Mouse (Mus musculus): ENCODE results near the gene Kazn. TPM values are rescaled to one million over a fixed set of nuclear protein-coding genes. Genes with fewer than 3 reads are reported as not detected.
A peak's percentile ranks its signal among the peaks of the same experiment; 100 is the strongest.

The Kazn gene
- total RNA-seq, 1 experiment from 2014 or later: 6.3 TPM

DNA sequence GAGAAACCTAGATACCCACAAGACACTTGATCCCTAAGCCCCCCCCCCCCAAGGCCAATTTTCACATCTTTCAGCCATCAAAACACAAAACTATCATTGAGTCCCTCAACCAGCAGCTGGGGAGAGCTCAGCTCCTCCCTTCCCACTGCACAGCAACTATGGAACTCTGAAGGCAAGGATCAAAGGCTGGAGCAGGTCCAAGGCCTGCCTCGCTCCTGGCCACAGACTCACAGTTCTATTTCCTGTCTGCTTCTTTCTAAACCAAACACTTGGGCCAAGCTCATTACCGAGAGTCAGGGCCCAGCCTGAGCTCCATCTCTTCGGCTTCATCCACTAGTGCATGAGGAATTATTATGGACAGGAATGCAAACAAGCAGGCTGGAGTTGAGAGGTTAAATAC is 58.9 kb downstream of the Kazn start:
- ATAC-seq (replicated peaks in 1 of 2; ENCODE audit: insufficient read depth in 1 of 2, low FRiP score in 2 of 2, low TSS enrichment in 1 of 2, low read depth in 1 of 2, poor library complexity in 2 of 2, severe bottlenecking in 2 of 2): no peak

DNA sequence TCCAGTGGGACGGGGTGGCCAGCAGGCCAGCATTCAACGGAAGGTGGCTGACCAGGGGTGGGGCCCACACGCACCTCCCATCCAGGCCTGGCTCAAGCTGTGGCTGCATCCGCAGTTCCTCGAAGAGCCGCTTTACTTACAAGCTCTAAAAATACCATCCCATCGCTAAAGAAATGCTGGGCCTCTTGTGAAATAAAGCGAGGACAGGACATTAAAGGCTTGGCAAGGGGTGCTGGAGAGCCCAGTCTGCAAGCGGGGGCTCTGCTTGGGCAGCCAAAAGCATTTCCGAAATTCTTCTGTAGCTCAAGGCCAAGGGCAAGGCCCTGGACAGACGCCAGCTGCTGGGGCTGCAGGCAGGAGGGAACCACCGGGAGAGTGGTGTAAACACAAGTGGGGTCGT is 59.7 kb downstream of the Kazn start:
- ATAC-seq (replicated peaks in 1 of 2; ENCODE audit: insufficient read depth in 1 of 2, low FRiP score in 2 of 2, low TSS enrichment in 1 of 2, low read depth in 1 of 2, poor library complexity in 2 of 2, severe bottlenecking in 2 of 2): no peak

DNA sequence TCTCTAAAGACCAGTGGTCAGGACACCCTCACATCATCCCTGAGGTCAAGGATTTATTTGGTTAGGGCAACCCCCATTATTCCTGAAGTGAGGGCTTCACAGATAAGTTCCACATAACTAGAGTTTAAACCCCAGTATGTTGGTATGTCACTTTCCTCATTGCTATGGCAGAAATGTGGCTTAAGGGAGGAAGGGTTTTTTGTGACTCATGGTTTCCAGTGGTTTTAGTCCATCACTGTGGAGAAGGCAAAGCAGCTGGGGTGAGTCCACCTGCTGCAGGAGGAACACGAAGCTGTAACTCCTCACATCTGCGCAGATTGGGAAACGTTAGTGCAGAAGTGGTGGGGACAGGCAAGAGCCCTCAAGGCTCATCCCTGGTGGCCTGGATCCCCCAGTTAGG is 62.5 kb downstream of the Kazn start:
- ATAC-seq (replicated peaks in 1 of 2; ENCODE audit: insufficient read depth in 1 of 2, low FRiP score in 2 of 2, low TSS enrichment in 1 of 2, low read depth in 1 of 2, poor library complexity in 2 of 2, severe bottlenecking in 2 of 2): no peak

DNA sequence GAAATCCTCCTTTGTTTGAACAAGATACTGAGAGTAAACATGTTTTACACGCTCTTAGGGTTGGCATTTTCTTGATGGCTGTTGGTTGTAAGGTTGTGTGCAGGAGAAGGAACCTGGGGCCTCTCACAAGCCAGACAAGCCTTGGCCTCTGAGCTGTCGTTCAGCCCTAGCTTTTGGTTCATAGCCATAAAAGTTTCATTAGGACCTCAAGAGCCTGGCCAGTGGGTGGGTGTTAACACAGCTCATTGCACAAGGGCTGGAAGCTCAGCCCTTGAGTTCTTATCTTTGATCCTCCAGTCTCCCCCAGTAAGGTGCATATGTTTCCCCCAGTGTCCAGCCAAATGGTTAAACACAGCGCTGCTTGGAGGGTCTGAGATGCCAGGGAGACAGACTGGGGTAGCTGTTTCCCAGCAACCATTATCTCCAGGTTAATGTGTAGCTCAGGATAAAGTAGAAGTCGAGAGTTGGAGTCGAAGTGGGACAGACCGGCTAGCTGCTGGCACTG is 65.2 kb downstream of the Kazn start:
- no peak for ATAC-seq (replicated peaks in 1 of 2; ENCODE audit: insufficient read depth in 1 of 2, low FRiP score in 2 of 2, low TSS enrichment in 1 of 2, low read depth in 1 of 2, poor library complexity in 2 of 2, severe bottlenecking in 2 of 2)

DNA sequence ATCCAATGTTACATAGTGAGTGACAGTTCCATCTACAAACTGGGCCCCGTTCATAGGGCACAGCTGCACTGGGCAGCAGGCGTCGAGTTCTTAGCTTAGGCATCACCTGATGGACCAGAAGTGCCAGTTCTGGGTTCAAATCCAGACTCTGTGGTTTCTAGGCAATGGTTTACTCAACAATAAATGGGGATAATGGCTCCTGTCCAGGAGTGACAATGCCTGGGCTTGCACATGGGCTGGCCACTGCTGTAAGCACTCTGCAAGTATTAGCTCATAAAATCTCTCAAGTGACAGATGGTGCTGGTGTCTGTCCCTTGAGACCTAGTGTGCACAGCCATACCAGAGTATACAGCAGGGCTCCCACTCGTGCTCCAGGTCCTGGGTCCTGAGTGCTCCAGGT is 66.3 kb downstream of the Kazn start:
- no peak for ATAC-seq (replicated peaks in 1 of 2; ENCODE audit: insufficient read depth in 1 of 2, low FRiP score in 2 of 2, low TSS enrichment in 1 of 2, low read depth in 1 of 2, poor library complexity in 2 of 2, severe bottlenecking in 2 of 2)

DNA sequence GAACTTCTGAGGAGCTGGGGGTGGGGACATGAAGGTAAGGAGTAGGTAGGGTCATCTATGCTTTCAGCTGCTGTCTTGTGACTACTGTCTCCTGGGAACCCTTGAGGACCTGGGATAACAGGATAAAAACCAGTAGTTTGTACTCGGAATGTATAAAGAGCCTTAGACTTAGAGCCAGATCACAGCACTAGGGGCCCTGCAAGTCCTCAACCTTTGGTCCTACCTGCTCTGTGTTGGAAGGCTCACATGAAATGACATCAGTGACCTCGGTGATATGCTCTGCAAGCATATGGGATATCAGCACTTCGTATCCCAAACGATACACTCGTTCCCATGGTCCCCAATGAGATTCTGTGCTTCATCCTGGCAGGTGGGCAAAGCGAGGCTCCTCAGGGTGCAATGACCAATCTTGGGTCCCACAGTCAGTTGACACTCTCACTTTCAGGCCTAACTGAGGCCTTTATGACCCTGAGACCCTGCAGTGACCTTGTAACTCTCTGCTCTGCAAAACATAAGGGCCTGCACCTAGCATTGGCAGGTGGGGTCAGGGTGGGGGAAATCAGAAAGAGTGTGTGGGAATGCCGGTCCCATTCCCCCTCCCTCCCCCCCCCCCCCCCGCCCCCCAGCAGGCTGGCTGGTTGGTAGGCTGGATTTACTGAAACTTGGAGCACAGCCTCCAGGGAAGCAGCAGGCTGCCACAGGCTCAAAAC is 67.3 kb downstream of the Kazn start:
- ATAC-seq (replicated peaks in 1 of 2; ENCODE audit: insufficient read depth in 1 of 2, low FRiP score in 2 of 2, low TSS enrichment in 1 of 2, low read depth in 1 of 2, poor library complexity in 2 of 2, severe bottlenecking in 2 of 2): no peak

DNA sequence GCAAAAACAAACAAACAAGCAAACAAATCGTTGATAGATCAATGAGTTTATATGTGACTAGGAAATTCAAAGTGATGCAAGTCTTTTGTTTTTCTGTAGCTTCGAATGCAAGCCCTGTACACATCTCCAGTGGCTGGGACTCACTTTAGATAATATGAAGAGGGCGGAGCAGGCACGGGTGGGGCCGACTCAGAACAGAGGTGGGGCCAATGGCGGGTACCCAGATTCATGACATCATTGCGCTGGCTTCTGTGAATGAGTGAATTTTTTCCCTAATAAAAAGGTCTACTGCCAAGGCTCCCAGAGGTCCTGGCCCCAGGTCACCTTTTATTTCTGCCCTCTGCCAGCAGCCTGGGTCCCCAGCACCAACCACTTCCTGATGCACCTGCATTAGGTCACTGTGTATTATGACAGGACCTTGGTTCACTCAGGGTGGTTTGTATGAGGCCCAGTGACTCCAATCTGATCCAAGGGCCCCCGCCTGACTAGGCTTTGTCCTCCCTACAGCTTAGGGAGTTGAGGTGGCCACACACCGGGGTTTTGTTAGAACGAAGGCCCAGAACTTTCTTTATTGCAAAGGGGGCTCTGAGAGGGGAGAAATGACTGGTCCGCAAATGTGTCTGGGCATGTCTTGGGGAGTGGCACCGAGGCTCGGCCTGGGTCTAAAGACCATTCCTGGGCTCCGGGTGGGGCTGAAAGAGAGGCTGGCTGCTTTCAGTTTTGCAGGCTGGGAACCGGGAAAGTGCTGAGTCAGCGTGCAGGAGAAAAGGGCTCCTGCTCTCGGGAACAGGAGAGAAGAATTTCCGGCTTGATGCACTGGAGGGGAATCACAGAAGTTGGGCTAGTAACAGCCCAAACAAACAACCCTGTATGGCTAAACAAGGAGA is 68.1 kb downstream of the Kazn start:
- ATAC-seq (replicated peaks in 1 of 2; ENCODE audit: insufficient read depth in 1 of 2, low FRiP score in 2 of 2, low TSS enrichment in 1 of 2, low read depth in 1 of 2, poor library complexity in 2 of 2, severe bottlenecking in 2 of 2): no peak

DNA sequence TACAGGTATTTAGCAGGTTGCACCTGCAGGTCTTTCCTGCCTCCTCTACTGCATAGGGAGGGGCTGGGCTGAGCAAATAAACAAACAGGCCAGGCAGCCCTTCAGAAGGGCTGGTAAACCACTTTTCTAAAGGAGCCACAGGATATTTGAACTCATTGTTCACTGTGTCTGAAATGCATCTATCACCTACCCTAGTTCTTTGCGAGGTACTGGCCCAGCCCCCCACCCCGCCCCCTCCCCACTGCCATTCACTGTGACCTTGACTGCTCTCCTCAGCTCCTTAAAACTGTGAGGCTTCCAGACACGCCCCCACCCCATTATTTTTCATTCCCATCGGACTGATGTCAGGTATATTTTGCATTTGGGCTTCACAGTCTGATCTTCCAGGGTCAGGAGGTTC is 69.6 kb downstream of the Kazn start:
- ATAC-seq (replicated peaks in 1 of 2; ENCODE audit: insufficient read depth in 1 of 2, low FRiP score in 2 of 2, low TSS enrichment in 1 of 2, low read depth in 1 of 2, poor library complexity in 2 of 2, severe bottlenecking in 2 of 2): no peak

DNA sequence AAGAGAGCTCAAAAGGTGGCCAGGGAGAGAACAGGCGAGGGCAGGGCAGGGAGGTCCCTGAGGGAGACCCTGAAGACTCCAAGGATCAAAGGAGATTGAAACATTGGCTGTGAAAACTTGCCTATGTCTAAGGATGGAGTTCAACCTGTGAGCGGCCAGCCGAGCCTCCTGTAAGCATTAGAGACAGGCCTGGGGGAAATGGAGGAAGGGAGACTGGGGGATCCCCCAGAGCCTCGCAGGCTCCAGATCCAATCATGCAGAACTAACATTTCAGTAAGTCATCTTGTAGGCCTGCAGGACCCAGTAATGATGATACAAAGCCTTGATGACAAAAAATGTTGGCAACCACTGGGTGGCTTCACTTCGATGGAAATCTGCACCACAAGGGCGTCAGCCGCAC is 70.8 kb downstream of the Kazn start:
- no peak for ATAC-seq (replicated peaks in 1 of 2; ENCODE audit: insufficient read depth in 1 of 2, low FRiP score in 2 of 2, low TSS enrichment in 1 of 2, low read depth in 1 of 2, poor library complexity in 2 of 2, severe bottlenecking in 2 of 2)

DNA sequence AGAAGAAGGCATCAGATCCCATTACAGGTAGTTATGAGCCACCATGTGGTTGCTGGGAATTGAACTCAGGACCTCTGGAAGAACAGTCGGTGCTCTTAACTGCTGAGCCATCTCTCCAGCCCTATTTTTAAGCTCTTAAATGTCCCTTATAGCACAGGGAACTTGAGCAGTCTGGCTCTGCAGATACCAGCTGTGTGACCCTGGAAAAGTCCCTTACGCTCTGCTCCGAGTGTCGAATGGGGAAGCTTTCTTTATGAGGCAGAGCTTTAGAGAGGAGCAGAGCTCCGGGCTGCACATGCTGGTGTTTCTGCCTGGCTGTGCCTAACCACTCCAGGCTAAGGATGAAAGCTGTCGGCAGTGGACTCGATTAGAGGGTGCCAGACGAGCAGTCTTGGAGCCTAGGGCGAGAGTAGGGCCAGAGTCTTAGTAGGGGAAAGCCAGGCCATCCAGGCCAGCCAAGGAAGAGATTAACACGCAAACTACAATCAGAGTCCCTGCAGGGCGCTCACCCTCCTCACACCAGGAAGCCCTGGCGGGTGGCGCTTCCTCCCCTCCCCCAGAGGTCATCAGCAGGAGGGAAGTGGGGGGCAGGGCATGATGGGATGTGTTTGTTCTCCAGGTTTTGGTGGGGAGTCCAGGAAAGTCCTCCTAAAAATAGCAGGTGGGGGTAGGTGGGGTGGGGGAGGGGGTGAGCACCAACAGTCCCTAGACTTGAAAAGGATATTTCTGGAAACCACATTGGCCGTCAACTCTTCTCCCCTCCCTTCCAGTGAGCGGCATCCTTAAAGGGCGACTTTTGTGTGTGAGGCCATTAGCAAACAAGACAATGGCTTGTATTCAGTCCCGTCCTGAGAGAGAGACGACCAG is 73.1 kb downstream of the Kazn start:
- peak; percentile 39 to 41 for ATAC-seq (replicated peaks in 1 of 2; ENCODE audit: insufficient read depth in 1 of 2, low FRiP score in 2 of 2, low TSS enrichment in 1 of 2, low read depth in 1 of 2, poor library complexity in 2 of 2, severe bottlenecking in 2 of 2)

DNA sequence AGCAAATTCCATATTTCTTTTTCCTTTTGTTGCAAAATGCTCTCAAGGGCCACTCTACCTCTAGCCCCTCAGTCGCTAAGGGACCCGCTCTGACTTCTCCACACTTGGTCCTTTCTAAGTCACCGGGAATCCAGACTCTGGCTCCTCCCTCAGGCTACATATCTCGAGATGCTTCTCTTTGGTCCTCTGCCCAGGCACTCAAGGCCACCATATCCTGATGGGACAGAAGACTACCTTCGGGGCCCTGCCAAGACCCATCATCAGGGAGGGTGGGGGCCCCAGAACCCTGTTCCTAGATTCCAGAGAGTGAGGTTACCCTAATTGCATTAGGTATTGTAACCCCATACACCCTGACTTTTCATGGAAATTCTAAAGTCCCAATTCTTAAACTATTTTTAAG is 73.8 kb downstream of the Kazn start:
- ATAC-seq (replicated peaks in 1 of 2; ENCODE audit: insufficient read depth in 1 of 2, low FRiP score in 2 of 2, low TSS enrichment in 1 of 2, low read depth in 1 of 2, poor library complexity in 2 of 2, severe bottlenecking in 2 of 2): no peak

DNA sequence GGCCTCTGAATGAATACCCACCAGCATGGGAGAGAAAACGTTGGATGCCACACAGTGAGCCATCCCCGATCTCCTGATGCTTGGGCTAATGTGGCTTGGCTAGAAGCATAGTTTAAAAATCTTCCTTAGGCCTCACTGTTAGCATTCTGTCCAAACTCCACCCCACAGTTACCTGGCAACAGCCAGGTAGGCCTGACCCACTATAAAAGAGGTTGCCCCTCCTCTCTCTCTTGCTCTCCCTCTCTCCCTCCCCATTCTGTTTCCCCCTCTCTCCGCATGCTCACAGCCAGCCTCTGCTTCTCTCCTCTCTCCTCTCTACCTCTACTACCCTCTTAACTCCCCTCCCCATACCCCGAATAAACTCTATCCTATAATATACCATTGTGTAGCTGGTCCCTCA is 74.8 kb downstream of the Kazn start:
- no peak for ATAC-seq (replicated peaks in 1 of 2; ENCODE audit: insufficient read depth in 1 of 2, low FRiP score in 2 of 2, low TSS enrichment in 1 of 2, low read depth in 1 of 2, poor library complexity in 2 of 2, severe bottlenecking in 2 of 2)

DNA sequence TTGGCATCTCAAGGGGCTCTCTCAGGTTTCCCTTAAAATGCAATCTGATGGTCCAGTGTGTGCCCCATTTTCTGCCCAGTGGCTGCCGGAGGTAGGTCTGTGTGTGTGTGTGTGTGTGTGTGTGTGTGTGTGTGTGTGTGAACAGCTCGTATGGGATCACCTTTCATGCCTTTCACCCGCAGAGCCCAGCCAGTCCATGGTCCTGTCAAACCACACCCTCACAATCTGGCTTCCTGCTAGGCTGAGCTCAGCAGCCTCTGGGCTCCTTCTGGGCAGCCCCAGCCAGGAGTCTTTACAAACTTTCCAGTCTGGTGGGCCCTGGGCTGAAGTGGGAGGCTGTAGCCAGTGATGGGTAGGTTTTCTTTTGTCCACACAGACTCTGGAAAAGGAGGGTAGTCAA is 75.3 kb downstream of the Kazn start:
- ATAC-seq (replicated peaks in 1 of 2; ENCODE audit: insufficient read depth in 1 of 2, low FRiP score in 2 of 2, low TSS enrichment in 1 of 2, low read depth in 1 of 2, poor library complexity in 2 of 2, severe bottlenecking in 2 of 2): no peak

DNA sequence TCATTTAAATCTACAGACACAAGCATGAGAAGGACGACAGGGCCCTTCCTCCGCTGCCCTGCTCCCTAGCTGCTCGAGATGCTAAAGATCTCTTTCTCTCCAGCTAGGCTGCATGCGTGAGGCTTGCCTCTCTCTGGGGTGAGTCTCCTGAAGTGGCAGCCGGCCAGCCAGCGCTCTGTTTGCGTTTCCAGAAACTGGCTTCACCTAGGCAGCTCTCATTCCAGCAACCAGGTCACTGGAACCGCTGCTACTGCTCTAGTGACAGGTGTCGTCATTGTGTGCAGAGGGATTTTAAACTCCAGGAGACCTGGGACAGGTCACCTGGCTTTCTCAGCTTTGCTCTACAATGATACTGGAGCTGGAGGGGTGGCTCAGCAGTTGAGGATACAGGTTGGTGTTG is 76.5 kb downstream of the Kazn start:
- ATAC-seq (replicated peaks in 1 of 2; ENCODE audit: insufficient read depth in 1 of 2, low FRiP score in 2 of 2, low TSS enrichment in 1 of 2, low read depth in 1 of 2, poor library complexity in 2 of 2, severe bottlenecking in 2 of 2): no peak

DNA sequence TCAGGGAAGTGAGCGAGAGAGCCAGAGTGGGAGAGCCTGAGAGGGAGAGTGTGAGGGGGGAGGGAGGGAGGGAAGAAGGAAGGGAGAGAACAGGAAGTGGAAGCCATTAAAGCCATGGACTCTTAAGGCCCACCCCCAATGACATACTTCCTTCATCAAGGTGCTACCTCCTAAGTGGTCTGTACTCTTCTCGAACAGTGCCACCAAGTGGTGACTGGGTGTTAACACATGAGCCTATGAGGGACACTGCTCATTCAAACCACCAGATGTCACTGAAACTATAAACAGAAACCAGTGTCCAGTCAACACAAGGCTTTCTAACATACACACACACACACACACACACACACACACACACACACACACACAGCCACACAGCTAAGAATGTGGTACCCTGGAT is 77.1 kb downstream of the Kazn start:
- ATAC-seq (replicated peaks in 1 of 2; ENCODE audit: insufficient read depth in 1 of 2, low FRiP score in 2 of 2, low TSS enrichment in 1 of 2, low read depth in 1 of 2, poor library complexity in 2 of 2, severe bottlenecking in 2 of 2): no peak

DNA sequence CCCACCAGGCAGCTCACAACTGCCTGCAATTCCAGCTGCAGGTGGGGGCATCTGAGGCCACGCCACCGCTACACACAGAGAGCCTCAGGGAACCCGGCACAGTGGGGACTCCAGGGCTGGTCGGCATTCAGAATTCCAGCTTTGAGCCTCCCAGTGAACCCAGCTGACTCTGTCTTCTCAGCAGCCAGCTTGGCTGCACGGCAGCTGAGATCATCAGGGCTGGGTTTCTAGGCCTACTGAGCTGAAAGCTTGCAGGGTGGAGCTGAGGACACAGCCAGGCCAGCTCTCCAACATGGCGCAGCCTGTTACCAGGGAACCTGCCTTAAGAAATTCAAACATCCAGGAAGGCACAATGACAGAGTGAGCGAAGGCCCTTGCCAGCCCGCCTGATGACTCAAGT is 79.2 kb downstream of the Kazn start:
- no peak for ATAC-seq (replicated peaks in 1 of 2; ENCODE audit: insufficient read depth in 1 of 2, low FRiP score in 2 of 2, low TSS enrichment in 1 of 2, low read depth in 1 of 2, poor library complexity in 2 of 2, severe bottlenecking in 2 of 2)

DNA sequence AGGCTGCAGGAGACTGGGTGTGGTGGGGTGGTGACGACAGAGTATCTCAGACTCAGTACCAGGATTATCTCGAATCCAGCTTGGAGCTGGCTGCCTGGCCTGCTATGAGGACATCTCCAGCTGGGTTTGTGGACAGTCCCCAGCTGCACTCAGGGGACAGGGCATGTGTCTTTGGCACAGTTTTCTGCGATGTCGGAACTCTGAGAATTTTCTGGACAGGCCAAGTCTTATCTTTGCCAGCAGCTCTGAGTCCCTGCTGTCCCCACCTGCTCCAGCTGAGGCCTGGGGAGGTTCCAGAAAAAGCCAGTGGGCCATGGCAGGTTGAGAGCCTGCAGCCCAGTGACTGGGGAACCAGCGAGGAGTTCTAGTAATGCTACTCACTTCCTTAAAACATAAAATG is 82.7 kb downstream of the Kazn start:
- ATAC-seq (replicated peaks in 1 of 2; ENCODE audit: insufficient read depth in 1 of 2, low FRiP score in 2 of 2, low TSS enrichment in 1 of 2, low read depth in 1 of 2, poor library complexity in 2 of 2, severe bottlenecking in 2 of 2): no peak

DNA sequence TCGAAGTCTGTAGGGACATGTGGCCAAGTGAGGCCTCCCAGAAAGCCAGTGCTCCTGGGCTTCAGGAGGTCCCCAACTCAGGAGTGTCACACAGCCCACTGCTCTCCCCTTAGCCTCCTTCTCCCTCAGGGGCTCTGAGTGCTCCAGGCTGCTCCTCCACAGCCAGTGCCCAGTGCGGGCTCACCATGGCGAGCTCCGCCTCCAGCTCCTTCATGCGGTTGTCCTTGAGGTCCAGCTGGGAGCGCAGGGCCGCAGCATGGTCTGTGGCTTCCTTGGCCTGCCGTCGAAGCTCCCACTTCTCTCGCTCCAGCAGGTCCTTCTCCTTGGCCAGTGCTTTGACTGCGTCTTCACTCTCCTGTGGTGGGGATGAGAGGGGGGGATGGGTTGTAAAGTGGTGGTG is 85.0 kb downstream of the Kazn start:
- ATAC-seq (replicated peaks in 1 of 2; ENCODE audit: insufficient read depth in 1 of 2, low FRiP score in 2 of 2, low TSS enrichment in 1 of 2, low read depth in 1 of 2, poor library complexity in 2 of 2, severe bottlenecking in 2 of 2): no peak

Measured in hematopoietic stem cell, adult 5-6 weeks (primary cell).